Mouse (Mus musculus) bone marrow, adult 2 months (tissue): ENCODE measurements around the gene Rmnd1.

Experiments
- CTCF ChIP-seq: fragments of 200-500 bp; IDR thresholded peaks from 2 replicates; pipeline ENCODE4 v1.5.1; 2011; ENCODE audit warnings: low read length, control low read depth; ENCODE audit not compliant: control insufficient read depth, insufficient read depth
- POLR2A ChIP-seq: fragments of 200-500 bp; IDR thresholded peaks from 2 replicates; pipeline ENCODE4 v1.6.1; 2011; ENCODE audit warnings: low read depth, mild to moderate bottlenecking, control low read depth, low read length, borderline replicate concordance; ENCODE audit not compliant: control insufficient read depth

DNA sequence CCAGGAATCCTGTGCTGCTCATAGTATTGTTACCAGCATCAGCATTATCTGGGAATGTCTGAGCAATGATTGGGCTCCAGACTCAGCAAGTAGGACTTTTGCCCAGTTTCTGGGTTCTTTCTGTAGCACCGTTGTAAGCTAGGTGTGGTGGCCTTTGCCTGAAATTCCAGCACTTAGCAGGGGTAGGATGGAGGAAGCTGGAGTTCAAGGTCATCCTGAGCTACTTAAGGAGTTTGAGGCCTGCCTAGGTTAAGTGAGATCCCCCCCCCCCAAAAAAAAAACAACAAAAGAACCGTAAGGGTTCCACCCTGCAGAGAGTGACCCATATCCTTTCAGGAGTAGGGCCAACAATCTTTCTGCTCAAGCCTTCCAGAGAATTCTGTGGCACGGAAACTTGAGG lies 67.6 kb downstream of the Rmnd1 start:
- no peak for TF ChIP-seq CTCF
- no peak for TF ChIP-seq POLR2A
